Mouse (Mus musculus) bone marrow macrophage, adult 2 months (primary cell): ENCODE data around the gene Pgk1.

Experiments
- CTCF ChIP-seq: IDR thresholded peaks from 2 replicates; pipeline ENCODE4 v1.5.1; 2012; ENCODE audit warnings: low read depth, mild to moderate bottlenecking, low read length, moderate library complexity
- POLR2A ChIP-seq: IDR thresholded peaks from 2 replicates; pipeline ENCODE4 v1.6.1; 2012; ENCODE audit warnings: mild to moderate bottlenecking, low read depth, low read length, borderline replicate concordance

DNA sequence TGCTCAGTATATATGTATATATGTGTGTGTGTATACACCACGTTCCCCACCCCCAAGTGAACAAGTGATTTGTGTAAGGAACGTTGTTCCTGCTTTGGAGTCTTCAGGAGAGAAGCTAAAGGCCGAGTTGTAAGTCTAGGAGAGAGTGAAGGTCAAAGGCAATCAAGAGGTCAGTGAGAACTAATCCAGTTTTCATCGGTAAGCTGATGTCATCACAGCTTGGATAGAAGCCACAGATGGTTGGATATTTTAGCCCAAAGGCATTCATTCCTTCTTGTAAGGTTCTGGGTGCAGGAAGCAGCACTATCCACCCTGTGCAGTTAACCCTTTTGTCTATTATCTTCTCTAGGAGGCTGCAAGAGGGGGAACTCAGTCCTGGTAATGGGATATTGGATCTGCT, 3.2 kb downstream of the Pgk1 start:
- no peak for TF ChIP-seq POLR2A
- TF ChIP-seq CTCF, result no peak
